Mouse (Mus musculus): ENCODE results near the gene Esrra. TPM values are rescaled to one million over a fixed set of nuclear protein-coding genes. Genes with fewer than 3 reads are reported as not detected.
A peak's percentile ranks its signal among the peaks of the same experiment; 100 is the strongest.

Gene Esrra
- total and polyA plus RNA-seq, 2 experiments from 2014 or later: 7.2 to 31.6 TPM

- no peaks in the 10 kb centered on the region for H3K27me3 ChIP-seq (ENCODE audit: insufficient read depth, low read length)
- H3K4me3 ChIP-seq (ENCODE audit: low read depth, low read length): peak overlapping the region; percentile 59
- DNase-seq (ENCODE audit: low spot score) (peak; percentile 80), ATAC-seq (ENCODE audit: low FRiP score) (peak; percentile 29; the same call in 1 of the 2 replicates)
- peak overlapping the region; percentile 64 for H3K9ac ChIP-seq (replicated peaks; ENCODE audit: low read length, poor library complexity, severe bottlenecking)
- peaks cover 12% of the 10 kb centered on the region; the same call in 1 of the 2 replicates for H3K36me3 ChIP-seq (ENCODE audit: insufficient read depth, low read length)
- H3K9me3 ChIP-seq (ENCODE audit: low read length): no peaks in the 10 kb centered on the region
- H3K4me1 ChIP-seq (ENCODE audit: insufficient read depth, low read length): 0 out of 2 replicates have a peak, but pooled peaks cover 3% of the 10 kb centered on the region
- peak overlapping the region; percentile 85 for H3K27ac ChIP-seq (ENCODE audit: low read depth, low read length)
- peak overlapping the region; percentile 76 for H3K4me2 ChIP-seq (ENCODE audit: low read depth, low read length, poor library complexity, severe bottlenecking)
- WGBS: under 1% methylated on average over 28 of the region's 28 CpGs
- TF ChIP-seq CTCF (IDR thresholded peaks at IDR 0.05): no peak
Measured at GRCm38 (mm10) chr19:6950613-6951153, 29.1 kb upstream of the Esrra start.

DNA sequence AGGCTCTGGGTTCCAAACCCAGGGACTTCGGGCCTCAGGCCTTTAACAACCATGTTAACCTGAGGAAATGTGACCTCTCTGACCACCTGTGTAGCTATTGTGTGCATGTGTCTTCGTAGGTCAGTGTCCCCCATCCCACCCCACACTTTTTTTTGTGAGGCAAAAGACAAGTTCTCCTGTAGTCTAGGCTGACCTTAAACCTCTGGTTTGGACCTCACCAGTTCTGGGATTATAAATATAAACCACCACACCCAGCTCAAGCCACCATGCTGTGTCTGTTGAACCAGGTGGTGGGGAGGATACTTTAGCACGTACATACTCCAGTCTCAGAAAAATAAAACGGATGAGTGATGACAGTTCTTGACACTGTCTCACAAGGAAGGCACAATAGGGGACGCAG, 28.3 kb upstream of the Esrra start:
- H3K4me1 ChIP-seq (ENCODE audit: insufficient read depth, low read length): 0 out of 2 replicates have a peak, but pooled peaks cover 3% of the 10 kb centered on the region
- H3K4me2 ChIP-seq (ENCODE audit: low read depth, low read length, poor library complexity, severe bottlenecking): peak overlapping the region; percentile 76
- TF ChIP-seq CTCF (IDR thresholded peaks at IDR 0.05): no peak
- 55% methylated on average over 5 of the region's 5 CpGs for WGBS
- peak overlapping the region; percentile 59 for H3K4me3 ChIP-seq (ENCODE audit: low read depth, low read length)
- no peak for ATAC-seq (ENCODE audit: low FRiP score)
- peak overlapping the region; percentile 85; the same call in 1 of the 2 replicates for H3K27ac ChIP-seq (ENCODE audit: low read depth, low read length)
- no peaks in the 10 kb centered on the region for H3K27me3 ChIP-seq (ENCODE audit: insufficient read depth, low read length)
- peaks cover 5% of the 10 kb centered on the region; the same call in 1 of the 2 replicates for H3K36me3 ChIP-seq (ENCODE audit: insufficient read depth, low read length)
- DNase-seq (ENCODE audit: low spot score): no peak
- H3K9me3 ChIP-seq (ENCODE audit: low read length): no peaks in the 10 kb centered on the region
- H3K9ac ChIP-seq (replicated peaks; ENCODE audit: low read length, poor library complexity, severe bottlenecking): peak overlapping the region; percentile 64; the same call in 1 of the 2 replicates

- WGBS: 91% methylated on average over 5 of the region's 5 CpGs
- Histone ChIP-seq H3K4me1 (ENCODE audit: insufficient read depth, low read length) (0 out of 2 replicates have a peak, but pooled peaks cover 3% of the 10 kb centered on the region), H3K4me2 (ENCODE audit: low read depth, low read length, poor library complexity, severe bottlenecking) (no peak overlapping the region), H3K4me3 (ENCODE audit: low read depth, low read length) (no peak overlapping the region), H3K9ac (replicated peaks; ENCODE audit: low read length, poor library complexity, severe bottlenecking) (no peak overlapping the region), H3K27me3 (ENCODE audit: insufficient read depth, low read length) (no peaks in the 10 kb centered on the region), H3K9me3 (ENCODE audit: low read length) (no peaks in the 10 kb centered on the region), H3K36me3 (ENCODE audit: insufficient read depth, low read length) (peaks cover 5% of the 10 kb centered on the region; the same call in 1 of the 2 replicates), H3K27ac (ENCODE audit: low read depth, low read length) (no peak overlapping the region)
- ATAC-seq (ENCODE audit: low FRiP score): no peak
- DNase-seq (ENCODE audit: low spot score): no peak
- TF ChIP-seq CTCF (IDR thresholded peaks at IDR 0.05): no peak
Measured at GRCm38 (mm10) chr19:6949532-6949931, 27.9 kb upstream of the Esrra start.

DNA sequence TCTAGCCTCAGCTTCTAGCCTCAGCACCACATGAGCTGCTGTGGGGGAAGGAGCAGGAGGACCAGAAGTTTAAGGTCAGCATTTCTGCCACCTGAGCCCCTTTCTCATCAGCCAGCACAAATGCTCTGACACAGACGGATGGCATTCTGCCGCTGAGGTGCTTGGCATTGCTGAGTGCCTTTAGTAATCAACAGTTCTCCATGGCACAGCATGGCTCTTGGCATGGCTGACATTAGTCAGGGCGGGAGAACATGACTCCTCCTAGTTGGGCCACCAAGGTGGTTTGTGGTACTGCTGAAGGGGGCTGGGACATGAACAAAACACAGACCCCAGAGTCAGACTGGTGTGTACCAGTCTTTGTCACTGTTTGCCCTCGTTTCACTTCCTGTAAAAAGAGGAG, 26.6 kb upstream of the Esrra start:
- H3K4me3 ChIP-seq (ENCODE audit: low read depth, low read length): no peak overlapping the region
- H3K9me3 ChIP-seq (ENCODE audit: low read length): no peaks in the 10 kb centered on the region
- 80% methylated on average over 4 of the region's 4 CpGs for WGBS
- TF ChIP-seq CTCF (IDR thresholded peaks at IDR 0.05): no peak
- H3K4me2 ChIP-seq (ENCODE audit: low read depth, low read length, poor library complexity, severe bottlenecking): no peak overlapping the region
- ATAC-seq (ENCODE audit: low FRiP score) (no peak), DNase-seq (ENCODE audit: low spot score) (peak; percentile 48)
- H3K36me3 ChIP-seq (ENCODE audit: insufficient read depth, low read length): peaks cover 5% of the 10 kb centered on the region; the same call in 1 of the 2 replicates
- no peaks in the 10 kb centered on the region for H3K27me3 ChIP-seq (ENCODE audit: insufficient read depth, low read length)
- H3K4me1 ChIP-seq (ENCODE audit: insufficient read depth, low read length): 0 out of 2 replicates have a peak, but pooled peaks cover 3% of the 10 kb centered on the region
- H3K27ac ChIP-seq (ENCODE audit: low read depth, low read length): no peak overlapping the region
- no peak overlapping the region for H3K9ac ChIP-seq (replicated peaks; ENCODE audit: low read length, poor library complexity, severe bottlenecking)

DNA sequence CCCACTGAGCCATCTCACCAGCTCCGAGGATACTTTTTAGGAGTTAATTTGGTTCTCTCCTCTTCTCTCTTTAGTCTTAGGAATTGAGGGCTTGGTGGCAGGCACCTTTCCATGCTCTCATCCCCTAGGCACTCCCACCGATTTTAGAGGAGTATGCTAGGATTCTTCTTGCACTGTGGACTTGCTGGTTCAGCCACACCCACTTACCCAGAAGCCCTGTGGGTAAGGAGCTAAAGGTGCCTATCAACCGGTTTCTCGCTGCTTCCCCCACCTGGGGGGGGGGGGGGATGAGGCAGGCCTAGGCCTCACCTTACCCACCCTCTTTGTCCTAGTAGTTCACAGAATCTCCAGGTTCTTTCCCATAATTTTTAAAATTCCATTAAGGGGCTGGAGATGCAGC, 26.1 kb upstream of the Esrra start:
- DNase-seq (ENCODE audit: low spot score): no peak
- peaks cover 5% of the 10 kb centered on the region; the same call in 1 of the 2 replicates for H3K36me3 ChIP-seq (ENCODE audit: insufficient read depth, low read length)
- TF ChIP-seq CTCF (IDR thresholded peaks at IDR 0.05): no peak
- 58% methylated on average over 4 of the region's 4 CpGs for WGBS
- peaks cover 2% of the 10 kb centered on the region for H3K4me1 ChIP-seq (ENCODE audit: insufficient read depth, low read length)
- no peak overlapping the region for H3K4me2 ChIP-seq (ENCODE audit: low read depth, low read length, poor library complexity, severe bottlenecking)
- no peak for ATAC-seq (ENCODE audit: low FRiP score)
- no peak overlapping the region for H3K4me3 ChIP-seq (ENCODE audit: low read depth, low read length)
- H3K9ac ChIP-seq (replicated peaks; ENCODE audit: low read length, poor library complexity, severe bottlenecking): no peak overlapping the region
- no peaks in the 10 kb centered on the region for H3K9me3 ChIP-seq (ENCODE audit: low read length)
- no peaks in the 10 kb centered on the region for H3K27me3 ChIP-seq (ENCODE audit: insufficient read depth, low read length)
- no peak overlapping the region for H3K27ac ChIP-seq (ENCODE audit: low read depth, low read length)

DNA sequence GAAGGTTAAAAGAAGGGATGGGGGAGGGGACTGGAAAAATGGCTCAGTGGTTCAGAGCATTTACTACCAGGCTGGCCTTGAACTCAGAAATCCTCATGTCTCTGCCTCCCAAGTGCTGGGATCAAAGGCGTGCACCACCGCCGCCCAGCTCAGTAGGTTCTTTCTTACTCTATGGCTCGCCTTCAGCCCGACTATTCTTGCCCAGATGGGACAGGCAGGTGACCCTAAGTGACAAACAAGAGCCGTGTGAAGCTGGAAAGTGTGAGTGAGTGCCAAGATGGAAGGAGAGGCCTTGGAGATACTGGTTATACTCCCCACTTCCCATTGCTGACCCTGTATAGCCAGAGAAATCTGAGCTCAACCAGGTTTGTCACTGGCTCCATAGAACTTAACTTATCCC, 22.1 kb upstream of the Esrra start:
- Histone ChIP-seq H3K27ac (ENCODE audit: low read depth, low read length) (no peak overlapping the region), H3K36me3 (ENCODE audit: insufficient read depth, low read length) (peaks cover 5% of the 10 kb centered on the region; the same call in 1 of the 2 replicates), H3K27me3 (ENCODE audit: insufficient read depth, low read length) (no peaks in the 10 kb centered on the region), H3K4me3 (ENCODE audit: low read depth, low read length) (no peak overlapping the region), H3K4me2 (ENCODE audit: low read depth, low read length, poor library complexity, severe bottlenecking) (no peak overlapping the region), H3K9me3 (ENCODE audit: low read length) (no peaks in the 10 kb centered on the region), H3K4me1 (ENCODE audit: insufficient read depth, low read length) (peaks cover 19% of the 10 kb centered on the region), H3K9ac (replicated peaks; ENCODE audit: low read length, poor library complexity, severe bottlenecking) (no peak overlapping the region)
- ATAC-seq (ENCODE audit: low FRiP score) (no peak), DNase-seq (ENCODE audit: low spot score) (no peak)
- WGBS: 92% methylated on average over 6 of the region's 6 CpGs
- no peak for TF ChIP-seq CTCF (IDR thresholded peaks at IDR 0.05)
